Mouse (Mus musculus) cerebellum, adult 2 months (tissue): ENCODE data around the gene Zfp800. TPM values are rescaled to one million over a fixed set of nuclear protein-coding genes. Genes with fewer than 3 reads are reported as not detected.

Experiments used
- DNase-seq, 2 experiments: peaks; one replicate each; pipeline ENCODE4 v3.0.0; 2021
- H3K27ac ChIP-seq: fragments of 200-500 bp; 2 replicates; pipeline ENCODE4 v1.5.1; 2012; ENCODE audit warnings: low read length, control low read depth, inconsistent platforms; ENCODE audit not compliant: insufficient read depth
- H3K27me3 ChIP-seq: fragments of 200-500 bp; 2 replicates; pipeline ENCODE4 v1.6.1; 2012; ENCODE audit warnings: inconsistent platforms, mild to moderate bottlenecking, low read length, moderate library complexity; ENCODE audit not compliant: control insufficient read depth, insufficient read depth
- H3K4me1 ChIP-seq: fragments of 200-500 bp; 2 replicates; pipeline ENCODE4 v1.6.1; 2011; ENCODE audit warnings: low read length; ENCODE audit not compliant: control insufficient read depth, insufficient read depth
- H3K4me3 ChIP-seq: fragments of 200-500 bp; replicated peaks from 2 replicates; pipeline ENCODE3; 2011; ENCODE audit warnings: mild to moderate bottlenecking, low read depth, low read length, control low read depth; ENCODE audit not compliant: insufficient read depth
- CTCF ChIP-seq: fragments of 200-500 bp; IDR thresholded peaks from 2 replicates; pipeline ENCODE4 v1.5.1; 2011; ENCODE audit warnings: low read depth, mild to moderate bottlenecking, control low read depth, low read length, moderate library complexity, borderline replicate concordance; ENCODE audit not compliant: insufficient read depth
- POLR2A ChIP-seq: fragments of 200-500 bp; IDR thresholded peaks from 2 replicates; pipeline ENCODE4 v1.6.1; 2011; ENCODE audit warnings: low read length, control low read depth, borderline replicate concordance; ENCODE audit not compliant: insufficient read depth
- WGBS: fragments of 180-500 bp; shearing (Covaris S2); methylation state at CpG from one replicate; pipeline ENCODE4 v1.1.7; 2018; 5-methylcytosine and 5-hydroxymethylcytosine counted together
- polyA plus RNA-seq: library from polyadenylated mRNA; depleted of rRNA; stranded (reverse); fragments of >200 nt; gene quantifications from 2 replicates; pipeline ENCODE4 v1.2.3, GENCODE M21; 2012

Zfp800 gene
- polyA plus RNA-seq, 1 experiment, result 7.7 TPM

DNA sequence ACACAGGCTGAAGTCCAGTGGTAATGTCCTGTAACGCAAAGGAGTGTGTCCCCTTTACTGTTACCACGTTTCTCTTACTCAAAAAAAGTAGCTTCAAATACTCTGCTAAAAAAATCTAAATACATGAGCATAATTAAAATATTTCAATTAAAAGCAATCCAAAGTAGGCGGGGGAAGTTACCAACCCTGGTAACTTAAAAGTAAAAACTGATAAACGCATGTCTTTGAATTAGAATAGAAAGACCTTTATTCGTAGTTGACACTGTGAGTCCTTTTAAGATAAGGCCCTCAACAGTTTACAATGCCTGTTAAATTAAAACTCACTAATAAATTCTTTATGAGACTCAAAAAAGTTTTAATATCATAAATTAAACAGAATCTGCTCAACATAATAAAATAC is 138.1 kb downstream of the Zfp800 start:
- H3K4me3 ChIP-seq, result no peak overlapping the region
- H3K27me3 ChIP-seq, result no peaks in the 10 kb centered on the region
- WGBS, result 92% methylated on average over 5 of the region's 5 CpGs
- TF ChIP-seq POLR2A (no peak), CTCF (no peak)
- H3K27ac ChIP-seq, result no peak overlapping the region
- no peak for DNase-seq
- H3K4me1 ChIP-seq, result no peaks in the 10 kb centered on the region

DNA sequence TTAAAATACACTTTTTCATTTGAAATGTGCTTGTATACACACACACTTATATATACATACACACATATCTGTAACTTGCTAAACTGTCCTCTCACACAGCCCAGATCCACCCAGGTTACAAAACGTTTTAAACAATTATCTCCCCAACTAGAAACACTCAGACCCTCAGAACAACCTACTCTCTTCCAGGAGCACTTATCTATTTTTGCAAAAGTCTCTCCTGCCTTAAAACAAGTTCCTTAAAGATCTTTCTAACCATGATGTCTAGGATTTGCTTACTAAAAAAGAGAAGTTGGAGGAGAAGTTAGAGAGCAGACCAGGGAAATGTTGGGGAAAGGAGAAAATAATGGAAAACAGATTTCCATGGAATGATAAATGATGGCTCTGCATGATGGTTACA is 139.4 kb downstream of the Zfp800 start:
- Histone ChIP-seq H3K4me1 (no peaks in the 10 kb centered on the region), H3K27ac (no peak overlapping the region), H3K27me3 (no peaks in the 10 kb centered on the region), H3K4me3 (no peak overlapping the region)
- DNase-seq, result no peak
- TF ChIP-seq CTCF, result no peak
- TF ChIP-seq POLR2A, result no peak
- WGBS, result 58% methylated on average over 1 of the region's 1 CpGs

DNA sequence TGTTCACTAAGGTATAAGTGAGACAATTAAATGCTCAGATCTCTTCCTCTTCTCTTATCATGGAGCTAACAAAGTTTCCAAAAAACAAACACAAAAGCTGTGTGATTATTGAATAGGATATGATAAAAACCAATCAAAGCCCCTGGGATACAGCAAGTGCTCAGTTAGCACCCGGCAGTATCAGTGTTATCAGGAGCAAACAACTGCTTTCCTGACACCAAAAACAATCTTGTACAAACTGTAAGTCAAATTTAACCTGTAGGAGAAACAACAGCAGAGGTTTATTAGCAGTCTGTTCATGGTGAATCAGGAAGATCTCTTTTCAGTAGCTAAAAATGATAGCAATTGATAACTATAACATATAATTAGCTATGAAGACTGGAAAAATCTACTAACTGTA is 140.0 kb downstream of the Zfp800 start:
- Histone ChIP-seq H3K27me3 (no peaks in the 10 kb centered on the region), H3K4me3 (no peak overlapping the region), H3K4me1 (no peaks in the 10 kb centered on the region), H3K27ac (no peak overlapping the region)
- 81% methylated on average over 1 of the region's 1 CpGs for WGBS
- TF ChIP-seq POLR2A (no peak), CTCF (no peak)
- no peak for DNase-seq

DNA sequence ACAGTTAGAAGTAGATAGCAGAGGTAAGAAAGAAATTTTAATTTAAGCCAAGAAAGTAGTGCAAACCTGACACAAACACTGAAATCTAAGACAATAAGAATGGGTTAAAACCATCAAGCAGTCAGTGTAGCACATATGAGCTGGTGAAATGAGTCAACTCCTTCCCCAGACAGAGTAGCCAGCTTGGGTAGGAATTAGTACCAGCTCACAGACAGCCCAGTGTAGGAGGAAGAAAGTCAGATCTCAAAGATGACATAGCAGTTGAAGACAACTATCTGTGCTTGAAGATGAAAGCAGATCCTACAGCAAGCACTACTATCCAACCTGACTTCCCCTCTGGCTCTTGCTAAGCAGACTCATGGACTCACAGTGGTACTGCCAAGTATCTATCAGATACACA is 145.0 kb downstream of the Zfp800 start:
- TF ChIP-seq POLR2A (no peak), CTCF (no peak)

DNA sequence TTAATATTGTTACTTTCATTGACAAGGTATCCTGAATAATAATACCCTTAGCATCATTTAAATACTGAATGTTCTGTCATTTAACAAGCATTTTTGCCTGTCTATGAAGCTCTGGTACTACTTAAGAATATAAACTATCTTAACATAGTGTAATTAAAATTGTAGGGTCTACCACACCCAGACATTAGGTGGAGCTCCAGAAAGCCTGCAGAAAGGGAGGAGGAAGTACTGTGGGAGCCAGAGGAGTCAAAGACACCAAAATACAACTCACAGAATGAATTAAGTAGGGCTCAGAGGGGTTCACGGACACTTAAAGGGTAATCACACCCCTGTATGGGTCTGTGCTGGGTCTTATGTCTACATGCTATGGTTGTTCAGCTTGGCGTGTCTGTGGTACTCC is 149.6 kb downstream of the Zfp800 start:
- Histone ChIP-seq H3K4me1 (no peaks in the 10 kb centered on the region), H3K27me3 (no peaks in the 10 kb centered on the region), H3K4me3 (no peak overlapping the region), H3K27ac (no peak overlapping the region)
- no peak for DNase-seq
- 87% methylated on average over 2 of the region's 2 CpGs for WGBS
- TF ChIP-seq POLR2A (no peak), CTCF (no peak)

More for the DNA sequence above, 145.0 kb downstream of the Zfp800 start:
- Histone ChIP-seq H3K27me3 (no peaks in the 10 kb centered on the region), H3K27ac (no peak overlapping the region), H3K4me1 (no peaks in the 10 kb centered on the region), H3K4me3 (no peak overlapping the region)
- DNase-seq, result no peak

DNA sequence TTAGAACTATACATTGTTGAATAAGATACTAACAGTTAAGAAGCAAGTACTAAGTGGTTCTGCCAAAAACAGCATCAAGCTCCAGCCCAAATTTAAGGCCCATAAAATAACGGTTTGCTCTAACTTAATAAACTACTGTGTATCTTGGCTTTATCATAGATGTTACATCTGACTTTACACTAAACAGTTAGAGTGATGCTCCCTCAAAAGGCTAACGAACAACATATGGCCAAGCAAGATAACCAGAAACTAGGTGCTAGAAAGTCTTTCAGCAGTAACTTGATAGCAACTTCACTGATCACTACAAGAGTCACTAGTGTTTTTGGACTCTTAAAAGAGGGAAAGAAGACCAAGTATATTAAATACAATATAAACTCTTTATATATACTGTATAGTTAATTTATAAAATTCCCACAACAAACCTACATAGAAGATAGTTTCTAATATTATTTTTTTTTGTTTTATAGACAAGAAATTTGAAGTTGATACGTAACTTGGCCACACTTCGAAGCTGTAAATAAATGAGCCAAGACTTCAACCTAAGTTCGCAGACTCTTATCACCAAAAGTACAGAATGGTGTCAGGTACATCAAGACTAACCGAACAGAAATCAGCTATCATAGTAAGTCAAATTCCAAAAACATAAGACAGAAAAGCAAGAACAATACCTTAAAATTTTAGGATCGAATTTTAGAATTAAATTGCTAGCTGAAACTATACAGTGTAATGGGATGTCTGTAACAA is 165.0 kb downstream of the Zfp800 start:
- WGBS, result 93% methylated on average over 7 of the region's 7 CpGs
- H3K4me1 ChIP-seq, result no peaks in the 10 kb centered on the region
- DNase-seq, result no peak
- TF ChIP-seq CTCF (no peak), POLR2A (no peak)
- H3K4me3 ChIP-seq, result no peak overlapping the region
- no peaks in the 10 kb centered on the region for H3K27me3 ChIP-seq
- no peak overlapping the region for H3K27ac ChIP-seq

DNA sequence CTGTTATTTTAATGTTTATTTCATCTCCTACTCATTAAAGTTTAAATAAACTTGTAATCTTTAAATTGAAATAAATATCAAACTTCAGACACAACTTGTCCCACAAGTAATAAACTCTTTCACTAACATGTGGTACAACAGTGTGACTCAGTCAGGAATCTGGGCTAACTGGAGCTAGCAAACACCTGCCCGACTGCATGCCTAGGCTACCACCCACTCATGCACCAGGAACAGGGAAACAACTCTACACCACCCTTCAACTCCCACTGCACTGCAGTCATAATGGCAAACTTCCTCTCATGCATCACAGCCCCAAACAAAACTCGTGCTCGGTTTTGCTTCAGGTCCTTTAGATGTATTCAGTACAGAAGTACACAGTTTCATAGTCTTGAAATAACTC is 169.7 kb downstream of the Zfp800 start:
- Histone ChIP-seq H3K27ac (no peak overlapping the region), H3K4me1 (no peaks in the 10 kb centered on the region), H3K4me3 (no peak overlapping the region), H3K27me3 (no peaks in the 10 kb centered on the region)
- WGBS, result 79% methylated on average over 3 of the region's 3 CpGs
- no peak for DNase-seq
- no peak for TF ChIP-seq POLR2A
- TF ChIP-seq CTCF, result no peak

DNA sequence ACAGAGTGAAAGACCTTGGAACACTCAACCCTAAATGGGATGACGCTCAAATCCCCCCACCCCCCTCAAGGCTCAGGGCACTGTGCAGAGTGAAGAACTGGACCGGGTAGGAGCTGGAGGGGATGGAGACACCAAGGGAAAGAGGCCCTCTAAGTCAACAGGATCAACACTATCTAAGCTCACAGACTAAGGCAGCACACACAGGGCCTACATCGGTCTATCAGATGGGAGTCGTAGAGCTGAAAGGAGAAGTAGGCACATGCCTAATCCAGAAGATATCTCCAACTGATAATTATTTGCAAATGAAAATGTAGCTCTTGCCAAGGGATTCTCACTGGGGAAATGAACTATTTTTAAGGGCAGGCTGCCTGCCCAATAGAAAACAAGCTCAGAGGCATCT is 176.8 kb downstream of the Zfp800 start:
- 70% methylated on average over 4 of the region's 4 CpGs for WGBS
- no peak overlapping the region for H3K27ac ChIP-seq

More for the DNA sequence above, 176.8 kb downstream of the Zfp800 start:
- no peak for TF ChIP-seq POLR2A
- no peak for TF ChIP-seq CTCF
- Histone ChIP-seq H3K4me1 (no peaks in the 10 kb centered on the region; the same call in 1 of the 2 replicates), H3K4me3 (no peak overlapping the region), H3K27me3 (no peaks in the 10 kb centered on the region)
- no peak for DNase-seq
